Mouse (Mus musculus) spleen, adult 2 months (tissue): Measurements from ENCODE around the gene Oprm1. TPM values are rescaled to one million over a fixed set of nuclear protein-coding genes. Genes with fewer than 3 reads are reported as not detected.
A peak's percentile ranks its signal among the peaks of the same experiment; 100 is the strongest.

Experiments
- DNase-seq, 2 experiments: peaks; one replicate each; pipeline versions ENCODE4 v3.0.0 to v3.0.0-alpha.2; 2012 to 2021; ENCODE audit warnings: low spot score in 2 of 2, low read depth in 1 of 2
- H3K27ac ChIP-seq: fragments of 200-500 bp; 2 replicates; pipeline ENCODE4 v1.5.1; 2012; ENCODE audit warnings: low read length, inconsistent platforms; ENCODE audit not compliant: insufficient read depth
- H3K27me3 ChIP-seq: fragments of 200-500 bp; 2 replicates; pipeline ENCODE4 v1.6.1; 2012; ENCODE audit warnings: mild to moderate bottlenecking, moderate library complexity, low read length, inconsistent platforms; ENCODE audit not compliant: control insufficient read depth, insufficient read depth
- H3K36me3 ChIP-seq: fragments of 200-500 bp; 2 replicates; pipeline ENCODE4 v1.6.1; 2012; ENCODE audit warnings: mild to moderate bottlenecking, low read length, inconsistent platforms; ENCODE audit not compliant: control insufficient read depth, insufficient read depth
- H3K4me1 ChIP-seq: fragments of 200-500 bp; 2 replicates; pipeline ENCODE4 v1.6.1; 2011; ENCODE audit warnings: inconsistent platforms; ENCODE audit not compliant: control insufficient read depth, insufficient read depth, insufficient read length
- H3K4me3 ChIP-seq: fragments of 200-500 bp; 2 replicates; pipeline ENCODE4 v1.5.1; 2011; ENCODE audit warnings: mild to moderate bottlenecking, inconsistent platforms; ENCODE audit not compliant: insufficient read depth, insufficient read length; ENCODE audit errors: extremely low read depth
- CTCF ChIP-seq: fragments of 200-500 bp; IDR thresholded peaks from 2 replicates; pipeline ENCODE4 v1.5.1; 2011; ENCODE audit warnings: mild to moderate bottlenecking, inconsistent platforms; ENCODE audit not compliant: insufficient read depth, insufficient read length, insufficient replicate concordance; ENCODE audit errors: extremely low read depth
- POLR2A ChIP-seq: fragments of 200-500 bp; IDR thresholded peaks from 2 replicates; pipeline ENCODE4 v1.6.1; 2011; ENCODE audit warnings: low read depth, low read length, inconsistent platforms
- WGBS: fragments of 180-500 bp; shearing (Covaris S2); methylation state at CpG from one replicate; pipeline ENCODE4 v1.1.7; 2018; 5-methylcytosine and 5-hydroxymethylcytosine counted together
- polyA plus RNA-seq: library from polyadenylated mRNA; depleted of rRNA; stranded (reverse); fragments of >200 nt; gene quantifications from 2 replicates; pipeline ENCODE4 v1.2.3, GENCODE M21; 2012

The Oprm1 gene
- polyA plus RNA-seq, 1 experiment: not detected

- Histone ChIP-seq H3K27ac (no peak overlapping the region), H3K36me3 (no peaks in the 10 kb centered on the region), H3K4me1 (no peaks in the 10 kb centered on the region), H3K27me3 (no peaks in the 10 kb centered on the region), H3K4me3 (no peak overlapping the region)
- WGBS: 11% methylated on average over 25 of the region's 25 CpGs
- no peak for TF ChIP-seq CTCF
- DNase-seq: peak in 1 of 2 experiments; percentile 2
Measured at GRCm38 (mm10) chr10:6788517-6789237, 30.4 kb downstream of the Oprm1 start.

- DNase-seq: no peak
- Histone ChIP-seq H3K36me3 (no peaks in the 10 kb centered on the region), H3K4me3 (no peak overlapping the region), H3K4me1 (no peaks in the 10 kb centered on the region), H3K27ac (no peak overlapping the region), H3K27me3 (no peaks in the 10 kb centered on the region)
- no peak for TF ChIP-seq CTCF
- no peak for TF ChIP-seq POLR2A
Measured at GRCm38 (mm10) chr10:6790226-6790625, 31.9 kb downstream of the Oprm1 start.

GRCm38 (mm10) chr10:6820626-6821025 is 62.3 kb downstream of the Oprm1 start:
- H3K4me1 ChIP-seq: no peaks in the 10 kb centered on the region
- WGBS: 60% methylated on average over 1 of the region's 1 CpGs
- no peaks in the 10 kb centered on the region for H3K27me3 ChIP-seq
- no peaks in the 10 kb centered on the region for H3K36me3 ChIP-seq
- no peak for DNase-seq
- no peak overlapping the region for H3K27ac ChIP-seq
- TF ChIP-seq CTCF (no peak), POLR2A (no peak)
- no peak overlapping the region for H3K4me3 ChIP-seq

DNA sequence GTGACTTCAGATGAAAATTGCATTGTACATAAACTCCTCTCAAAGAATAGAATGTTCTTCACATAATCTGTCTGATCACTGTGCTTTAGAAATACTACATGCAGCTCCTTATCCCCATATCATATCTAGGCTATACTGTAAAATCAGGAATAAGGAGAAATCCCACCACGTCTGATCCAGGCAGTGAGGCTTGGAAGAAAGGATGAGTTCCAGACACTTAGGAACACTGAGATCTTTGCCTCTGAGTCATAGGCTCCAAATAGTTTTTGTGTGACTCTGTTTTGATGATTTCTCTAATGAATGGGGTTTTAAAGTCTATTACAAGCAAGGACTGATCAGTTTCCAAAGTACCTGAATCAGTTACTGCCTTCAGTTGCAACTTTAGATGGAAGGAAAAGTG is 83.9 kb downstream of the Oprm1 start:
- WGBS: 69% methylated on average over 1 of the region's 1 CpGs
- Histone ChIP-seq H3K4me3 (no peak overlapping the region), H3K27ac (no peak overlapping the region), H3K36me3 (no peaks in the 10 kb centered on the region), H3K27me3 (no peaks in the 10 kb centered on the region), H3K4me1 (no peaks in the 10 kb centered on the region)
- TF ChIP-seq POLR2A (no peak), CTCF (no peak)
- no peak for DNase-seq

GRCm38 (mm10) chr10:6846283-6846682 is 88.0 kb downstream of the Oprm1 start:
- no peak overlapping the region for H3K27ac ChIP-seq
- H3K27me3 ChIP-seq: no peaks in the 10 kb centered on the region
- WGBS: 88% methylated on average over 1 of the region's 1 CpGs
- H3K4me3 ChIP-seq: no peak overlapping the region
- H3K4me1 ChIP-seq: no peaks in the 10 kb centered on the region
- no peak for DNase-seq
- TF ChIP-seq CTCF: no peak
- no peak for TF ChIP-seq POLR2A
- H3K36me3 ChIP-seq: no peaks in the 10 kb centered on the region

GRCm38 (mm10) chr10:6848162-6848754 is 90.0 kb downstream of the Oprm1 start:
- WGBS: 24% methylated on average over 7 of the region's 7 CpGs
- no peaks in the 10 kb centered on the region for H3K36me3 ChIP-seq
- no peak overlapping the region for H3K4me3 ChIP-seq
- no peaks in the 10 kb centered on the region for H3K4me1 ChIP-seq
- H3K27me3 ChIP-seq: no peaks in the 10 kb centered on the region
- TF ChIP-seq CTCF (no peak), POLR2A (no peak)
- H3K27ac ChIP-seq: no peak overlapping the region
- no peak for DNase-seq

DNA sequence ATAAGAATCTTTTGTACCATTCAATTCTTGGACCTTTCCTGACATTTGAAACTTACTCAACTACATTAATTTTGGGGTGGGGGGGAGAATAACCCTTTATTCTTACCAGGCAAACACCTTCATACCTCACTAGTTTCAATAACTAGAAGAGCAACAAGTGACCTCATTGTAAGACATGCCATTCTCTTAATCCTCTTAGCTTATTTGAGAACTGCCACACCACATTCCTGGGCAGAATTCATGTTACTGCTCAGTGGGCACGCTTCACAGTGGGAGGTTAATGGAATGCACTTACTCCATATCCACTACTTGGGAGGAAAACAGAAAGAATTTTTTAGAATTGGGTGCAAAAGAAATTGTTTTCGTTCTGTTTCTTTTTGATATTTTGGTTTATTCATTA is 90.5 kb downstream of the Oprm1 start:
- WGBS: 87% methylated on average over 2 of the region's 2 CpGs

More for the DNA sequence above, 90.5 kb downstream of the Oprm1 start:
- Histone ChIP-seq H3K27ac (no peak overlapping the region), H3K4me1 (no peaks in the 10 kb centered on the region), H3K36me3 (no peaks in the 10 kb centered on the region), H3K4me3 (no peak overlapping the region), H3K27me3 (no peaks in the 10 kb centered on the region)
- TF ChIP-seq POLR2A: no peak
- TF ChIP-seq CTCF: no peak
- no peak for DNase-seq
